Mouse (Mus musculus) MEL (cell line): ENCODE results near the gene Tifa. TPM values are rescaled to one million over a fixed set of nuclear protein-coding genes. Genes with fewer than 3 reads are reported as not detected.

Experiments
- DNase-seq: peaks from one replicate; pipeline ENCODE4 v3.0.0; 2011; ENCODE audit warnings: low read depth, low spot score
- H3K27ac ChIP-seq: 2 replicates; pipeline ENCODE4 v1.5.1; 2012; ENCODE audit warnings: low read depth, mild to moderate bottlenecking, control low read depth, low read length, moderate library complexity; ENCODE audit not compliant: control insufficient read depth
- H3K27me3 ChIP-seq, 2 experiments: fragments of 150-350 bp in 1 of 2; sonication (generic) in 1 of 2; 2 replicates each; pipeline ENCODE4 v1.6.1; 2012; ENCODE audit warnings: low read length in 2 of 2, mild to moderate bottlenecking in 2 of 2, improper control_type of control experiment in 1 of 2, moderate library complexity in 1 of 2; ENCODE audit not compliant: insufficient read depth in 2 of 2, control insufficient read depth in 1 of 2
- H3K36me3 ChIP-seq, 2 experiments: 2 replicates each; pipeline ENCODE4 v1.6.1; 2012 to 2014; ENCODE audit warnings: low read length in 2 of 2, improper control_type of control experiment in 1 of 2, inconsistent platforms in 1 of 2, mild to moderate bottlenecking in 1 of 2; ENCODE audit not compliant: insufficient read depth in 2 of 2, control insufficient read depth in 1 of 2
- H3K4me1 ChIP-seq, 2 experiments: fragments of 150-350 bp in 1 of 2; sonication (generic) in 1 of 2; 2 replicates each; pipeline ENCODE4 v1.6.1; 2012; ENCODE audit warnings: low read length in 2 of 2, improper control_type of control experiment in 1 of 2, mild to moderate bottlenecking in 1 of 2; ENCODE audit not compliant: insufficient read depth in 2 of 2, control insufficient read depth in 1 of 2
- H3K4me3 ChIP-seq, 2 experiments: fragments of 150-350 bp in 1 of 2; sonication (generic) in 1 of 2; 2 replicates each; pipeline ENCODE4 v1.5.1; 2012; ENCODE audit warnings: low read depth in 2 of 2, low read length in 2 of 2, mild to moderate bottlenecking in 2 of 2, moderate library complexity in 2 of 2, control low read depth in 1 of 2, improper control_type of control experiment in 1 of 2; ENCODE audit not compliant: control insufficient read depth in 1 of 2, insufficient read depth in 1 of 2
- H3K79me2 ChIP-seq: 2 replicates; pipeline ENCODE4 v1.6.1; 2012; ENCODE audit warnings: mild to moderate bottlenecking, low read length, moderate library complexity; ENCODE audit not compliant: control insufficient read depth, poor library complexity, insufficient read depth
- H3K9ac ChIP-seq: 2 replicates; pipeline ENCODE4 v1.6.1; 2012; ENCODE audit warnings: low read depth, mild to moderate bottlenecking, control low read depth, low read length, moderate library complexity; ENCODE audit not compliant: control insufficient read depth, poor library complexity, severe bottlenecking
- H3K9me3 ChIP-seq: fragments of 150-350 bp; sonication (generic); replicated peaks from 2 replicates; pipeline ENCODE4 v1.6.1; 2012; ENCODE audit warnings: mild to moderate bottlenecking, low read length, improper control_type of control experiment, moderate library complexity; ENCODE audit not compliant: insufficient read depth
- CHD1 ChIP-seq: IDR thresholded peaks from 2 replicates; pipeline ENCODE4 v1.6.1; 2012; ENCODE audit warnings: low read depth, mild to moderate bottlenecking, inconsistent platforms, low read length, improper control_type of control experiment
- CHD2 ChIP-seq: IDR thresholded peaks from 2 replicates; pipeline ENCODE4 v1.6.1; 2011; ENCODE audit warnings: low read length, improper control_type of control experiment
- CTCF ChIP-seq, 3 experiments: IDR thresholded peaks in 2 of 3; conservative IDR thresholded peaks in 1 of 3; 2 replicates each; pipeline ENCODE4 v1.5.1; 2011 to 2012; ENCODE audit warnings: low read length in 3 of 3, low read depth in 2 of 3, mild to moderate bottlenecking in 2 of 3, improper control_type of control experiment in 1 of 3, inconsistent platforms in 1 of 3, mixed read lengths in 1 of 3, moderate library complexity in 1 of 3; ENCODE audit not compliant: control insufficient read depth in 1 of 3, insufficient read depth in 1 of 3, poor library complexity in 1 of 3, severe bottlenecking in 1 of 3
- E2F4 ChIP-seq: IDR thresholded peaks from 2 replicates; pipeline ENCODE4 v1.6.1; 2011; ENCODE audit warnings: low read depth, low read length, improper control_type of control experiment, borderline replicate concordance
- ELF1 ChIP-seq: IDR thresholded peaks from 2 replicates; pipeline ENCODE4 v1.6.1; 2014; ENCODE audit warnings: low read depth, mild to moderate bottlenecking, inconsistent platforms, low read length, improper control_type of control experiment, moderate library complexity
- EP300 ChIP-seq, 2 experiments: IDR thresholded peaks; 2 replicates each; pipeline ENCODE4 v1.6.1; 2011; ENCODE audit warnings: improper control_type of control experiment in 2 of 2, low read length in 2 of 2, low read depth in 1 of 2, mild to moderate bottlenecking in 1 of 2
- GABPA ChIP-seq: IDR thresholded peaks from 2 replicates; pipeline ENCODE4 v1.6.1; 2012; ENCODE audit warnings: low read depth, mild to moderate bottlenecking, inconsistent platforms, low read length, improper control_type of control experiment, moderate library complexity
- GATA1 ChIP-seq: IDR thresholded peaks from 2 replicates; pipeline ENCODE4 v1.6.1; 2011; ENCODE audit warnings: low read depth, low read length, improper control_type of control experiment
- HCFC1 ChIP-seq: IDR thresholded peaks from 2 replicates; pipeline ENCODE4 v1.6.1; 2012; ENCODE audit warnings: low read depth, mild to moderate bottlenecking, inconsistent platforms, low read length, improper control_type of control experiment, moderate library complexity
- JUND ChIP-seq: IDR thresholded peaks from 2 replicates; pipeline ENCODE4 v1.6.1; 2011; ENCODE audit warnings: low read depth, mild to moderate bottlenecking, improper control_type of control experiment, low read length
- MAFK ChIP-seq: IDR thresholded peaks from 2 replicates; pipeline ENCODE4 v1.6.1; 2011; ENCODE audit warnings: low read depth, mild to moderate bottlenecking, low read length, improper control_type of control experiment, borderline replicate concordance
- MAX ChIP-seq: IDR thresholded peaks from 2 replicates; pipeline ENCODE4 v1.6.1; 2011; ENCODE audit warnings: low read length, improper control_type of control experiment
- MAZ ChIP-seq: IDR thresholded peaks from 2 replicates; pipeline ENCODE4 v1.6.1; 2012; ENCODE audit warnings: low read depth, mild to moderate bottlenecking, inconsistent platforms, low read length, improper control_type of control experiment
- MEF2A ChIP-seq: IDR thresholded peaks from 2 replicates; pipeline ENCODE4 v1.6.1; 2014; ENCODE audit warnings: low read depth, mild to moderate bottlenecking, inconsistent platforms, low read length, improper control_type of control experiment; ENCODE audit not compliant: poor library complexity, insufficient replicate concordance, severe bottlenecking; ENCODE audit errors: extremely low read depth
- MXI1 ChIP-seq: IDR thresholded peaks from 2 replicates; pipeline ENCODE4 v1.6.1; 2011; ENCODE audit warnings: mild to moderate bottlenecking, low read depth, low read length, improper control_type of control experiment
- MYB ChIP-seq: IDR thresholded peaks from 2 replicates; pipeline ENCODE4 v1.6.1; 2011; ENCODE audit warnings: mild to moderate bottlenecking, low read depth, low read length, improper control_type of control experiment
- NELFE ChIP-seq: IDR thresholded peaks from 2 replicates; pipeline ENCODE4 v1.6.1; 2011; ENCODE audit warnings: low read depth, low read length, improper control_type of control experiment
- POLR2AphosphoS2 ChIP-seq: IDR thresholded peaks from 2 replicates; pipeline ENCODE4 v1.6.1; 2011; ENCODE audit warnings: low read length, improper control_type of control experiment
- POLR2AphosphoS5 ChIP-seq: IDR thresholded peaks from 2 replicates; pipeline ENCODE4 v1.6.1; 2012; ENCODE audit warnings: low read depth, borderline replicate concordance, mild to moderate bottlenecking, inconsistent platforms, low read length, moderate library complexity, mixed read lengths
- TAL1 ChIP-seq: IDR thresholded peaks from 2 replicates; pipeline ENCODE4 v1.6.1; 2012; ENCODE audit warnings: mild to moderate bottlenecking, inconsistent platforms, low read length, moderate library complexity, mixed read lengths
- UBTF ChIP-seq: IDR thresholded peaks from 2 replicates; pipeline ENCODE4 v1.6.1; 2012; ENCODE audit warnings: low read depth, mild to moderate bottlenecking, inconsistent platforms, low read length, improper control_type of control experiment, moderate library complexity, borderline replicate concordance; ENCODE audit not compliant: insufficient read depth
- USF1 ChIP-seq: IDR thresholded peaks from 2 replicates; pipeline ENCODE4 v1.6.1; 2014; ENCODE audit warnings: low read depth, mild to moderate bottlenecking, inconsistent platforms, low read length, improper control_type of control experiment, moderate library complexity
- ZC3H11A ChIP-seq: IDR thresholded peaks from 2 replicates; pipeline ENCODE4 v1.6.1; 2012; ENCODE audit warnings: low read depth, mild to moderate bottlenecking, inconsistent platforms, low read length, improper control_type of control experiment
- ZNF384 ChIP-seq: IDR thresholded peaks from 2 replicates; pipeline ENCODE4 v1.6.1; 2012; ENCODE audit warnings: low read depth, mild to moderate bottlenecking, inconsistent platforms, low read length, improper control_type of control experiment
- polyA plus RNA-seq, 2 experiments: library from polyadenylated mRNA; stranded (reverse) in 1 of 2; unstranded in 1 of 2; fragments of >175 nt in 1 of 2; fragments of >200 nt in 1 of 2; gene quantifications; 2 replicates each; pipeline versions ENCODE4 v1.2.1 to v1.2.4; 2012; ENCODE audit warnings: low replicate concordance in 2 of 2, low read depth in 1 of 2; ENCODE audit not compliant: insufficient read length in 2 of 2, insufficient read depth in 1 of 2, missing spikeins in 1 of 2
- total RNA-seq: library from RNA; depleted of rRNA; stranded (reverse); fragments of 300-350 nt; gene quantifications from 2 replicates; pipeline ENCODE4 v1.2.3, GENCODE M21; 2012

Gene Tifa
- total and polyA plus RNA-seq, 3 experiments = 1.7 to 3.0 TPM; not detected in 1

GRCm38 (mm10) chr3:127745504-127745903 is 44.1 kb upstream of the Tifa start:
- no peak overlapping the region for H3K4me3 ChIP-seq

GRCm38 (mm10) chr3:127745911-127746640 is 43.5 kb upstream of the Tifa start:
- Histone ChIP-seq H3K36me3 (no peaks in the 10 kb centered on the region), H3K79me2 (no peaks in the 10 kb centered on the region), H3K27me3 (no peaks in the 10 kb centered on the region), H3K27ac (no peak overlapping the region; the same call in 1 of the 2 replicates), H3K9me3 (no peaks in the 10 kb centered on the region), H3K4me3 (no peak overlapping the region), H3K4me1 (no peaks in the 10 kb centered on the region), H3K9ac (no peak overlapping the region)
- DNase-seq = no peak
- TF ChIP-seq EP300 (IDR thresholded peaks at IDR 0.05; ENCODE audit: low read depth in 1 of 2, low read length in 2 of 2) = no peak
- TF ChIP-seq ZC3H11A = no peak
- TF ChIP-seq GABPA = no peak
- no peak for TF ChIP-seq TAL1
- no peak for TF ChIP-seq E2F4
- no peak for TF ChIP-seq ZNF384
- TF ChIP-seq MAX = no peak
- TF ChIP-seq HCFC1 = no peak
- no peak for TF ChIP-seq MYB
- TF ChIP-seq GATA1 = no peak
- TF ChIP-seq POLR2AphosphoS5 = no peak
- no peak for TF ChIP-seq MAZ
- no peak for TF ChIP-seq NELFE
- no peak for TF ChIP-seq MEF2A
- no peak for TF ChIP-seq UBTF
- TF ChIP-seq JUND = no peak
- no peak for TF ChIP-seq CHD2
- TF ChIP-seq MAFK = no peak
- no peak for TF ChIP-seq USF1

More at GRCm38 (mm10) chr3:127745504-127745903, 44.1 kb upstream of the Tifa start:
- H3K4me1 ChIP-seq = no peaks in the 10 kb centered on the region
- no peak for TF ChIP-seq CHD1
- no peak for TF ChIP-seq CTCF (IDR thresholded peaks at IDR 0.05 in 2 of 3, conservative IDR thresholded peaks at IDR 0.05 in 1 of 3; ENCODE audit: control insufficient read depth in 1 of 3, insufficient read depth in 1 of 3, low read depth in 2 of 3, low read length in 3 of 3, poor library complexity in 1 of 3, severe bottlenecking in 1 of 3)
- no peak for TF ChIP-seq MXI1
- TF ChIP-seq ELF1 = no peak
- TF ChIP-seq POLR2AphosphoS2 = no peak
- TF ChIP-seq HCFC1 = no peak
- no peak for TF ChIP-seq USF1
- no peak for TF ChIP-seq GABPA
- TF ChIP-seq, all 39 proteins: peak for 0
- no peak overlapping the region; the same call in 1 of the 2 replicates for H3K27ac ChIP-seq
- H3K36me3 ChIP-seq = no peaks in the 10 kb centered on the region
- H3K9ac ChIP-seq = no peak overlapping the region
- DNase-seq = no peak
- H3K79me2 ChIP-seq = no peaks in the 10 kb centered on the region
- H3K9me3 ChIP-seq = no peaks in the 10 kb centered on the region
- no peaks in the 10 kb centered on the region for H3K27me3 ChIP-seq
